Mouse (Mus musculus) spleen, postnatal 14 days (tissue): ENCODE results near the gene C1qtnf5.

Source experiments
- DNase-seq, 2 experiments: peaks; one replicate each; pipeline ENCODE4 v3.0.0; 2021 to 2022; ENCODE audit warnings: low spot score in 2 of 2

The C1qtnf5 gene

DNA sequence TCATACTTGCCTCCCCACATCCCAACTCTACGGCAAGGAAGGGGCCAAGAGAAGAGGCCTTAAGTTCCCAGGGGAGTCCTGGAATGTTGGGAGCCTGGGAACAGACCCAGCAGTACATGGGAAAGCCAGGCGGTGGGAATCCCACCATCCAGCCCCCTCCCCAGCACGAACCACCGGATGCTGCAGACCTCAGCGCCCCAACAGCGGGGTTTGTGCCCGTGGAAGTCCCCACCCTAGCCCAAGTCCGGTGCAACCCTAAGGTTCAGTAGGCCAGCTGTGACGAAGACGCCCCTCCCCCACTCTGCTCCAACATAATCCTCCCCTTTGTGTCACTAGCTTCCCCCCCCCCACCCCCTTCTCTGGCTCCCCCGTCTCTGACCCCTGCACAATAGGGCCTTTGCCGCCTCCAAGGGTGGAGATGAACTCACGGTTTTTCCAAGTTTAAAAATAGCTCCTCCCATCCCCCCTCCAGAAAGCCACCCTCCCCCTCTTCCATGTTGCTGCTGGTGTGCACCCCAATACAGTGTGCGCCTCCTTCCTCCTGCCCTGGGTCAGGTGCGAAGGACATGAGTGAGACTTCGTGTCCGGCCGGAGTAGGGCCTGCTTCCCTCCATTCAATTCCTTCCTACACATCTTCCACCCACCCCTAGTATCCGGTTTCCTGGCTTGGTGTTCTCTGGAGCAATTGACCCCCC lies 23.7 kb downstream of the C1qtnf5 start:
- DNase-seq, result no peak

DNA sequence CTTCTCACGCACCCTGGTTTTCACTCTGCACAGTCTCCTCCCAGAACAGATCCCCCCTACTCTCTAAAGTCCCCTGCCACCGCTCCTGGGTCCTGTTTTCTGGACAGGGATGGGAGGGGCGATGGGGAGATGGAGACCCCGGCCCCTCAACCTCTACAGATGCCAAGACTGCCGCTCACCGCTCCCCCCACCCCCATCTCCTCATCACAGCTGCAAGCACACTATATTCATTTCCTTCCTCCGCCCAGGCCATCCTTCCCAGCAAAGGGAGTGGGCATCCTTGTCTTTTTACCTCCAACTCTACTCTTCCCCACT lies 24.2 kb downstream of the C1qtnf5 start:
- DNase-seq, result no peak

DNA sequence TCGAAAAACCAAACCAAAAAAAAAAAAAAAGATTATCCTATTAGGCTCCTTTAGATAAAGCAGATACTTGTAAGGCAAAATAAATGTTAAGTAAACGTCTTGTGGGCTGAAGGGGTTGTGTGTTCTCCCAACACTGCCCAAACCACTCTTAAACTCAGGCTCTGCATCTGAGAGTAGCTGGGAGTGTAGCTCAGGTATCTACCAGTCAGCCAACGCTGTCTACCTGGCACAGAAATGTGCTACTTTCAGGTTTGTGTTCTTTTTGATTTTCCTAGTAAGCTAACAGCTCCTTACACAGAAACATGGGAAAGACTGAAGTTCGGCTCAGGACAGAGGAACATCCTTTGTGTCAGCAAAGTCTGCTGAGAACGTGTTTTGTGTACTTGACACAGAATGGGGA lies 25.2 kb downstream of the C1qtnf5 start:
- no peak for DNase-seq

DNA sequence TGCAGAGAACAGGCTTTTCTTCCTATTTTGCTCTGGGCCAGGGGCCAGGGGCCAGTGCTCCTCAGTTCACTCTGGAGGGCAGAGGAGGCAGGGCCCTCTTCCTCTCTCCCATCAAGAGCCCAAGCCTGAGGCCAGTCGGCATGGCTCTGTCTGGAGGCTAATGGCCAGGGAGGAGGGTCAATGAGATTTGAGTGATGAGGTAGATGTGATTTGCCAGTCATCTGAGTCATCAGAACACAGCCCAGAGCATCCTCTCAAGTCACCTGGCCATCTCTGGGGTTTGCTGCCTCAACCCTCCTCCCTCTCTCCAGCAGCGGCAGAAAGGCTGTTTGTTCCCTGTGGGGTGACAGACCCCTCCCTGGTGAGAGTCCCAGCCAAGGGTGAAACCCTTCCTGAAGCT lies 26.2 kb downstream of the C1qtnf5 start:
- DNase-seq, result no peak

DNA sequence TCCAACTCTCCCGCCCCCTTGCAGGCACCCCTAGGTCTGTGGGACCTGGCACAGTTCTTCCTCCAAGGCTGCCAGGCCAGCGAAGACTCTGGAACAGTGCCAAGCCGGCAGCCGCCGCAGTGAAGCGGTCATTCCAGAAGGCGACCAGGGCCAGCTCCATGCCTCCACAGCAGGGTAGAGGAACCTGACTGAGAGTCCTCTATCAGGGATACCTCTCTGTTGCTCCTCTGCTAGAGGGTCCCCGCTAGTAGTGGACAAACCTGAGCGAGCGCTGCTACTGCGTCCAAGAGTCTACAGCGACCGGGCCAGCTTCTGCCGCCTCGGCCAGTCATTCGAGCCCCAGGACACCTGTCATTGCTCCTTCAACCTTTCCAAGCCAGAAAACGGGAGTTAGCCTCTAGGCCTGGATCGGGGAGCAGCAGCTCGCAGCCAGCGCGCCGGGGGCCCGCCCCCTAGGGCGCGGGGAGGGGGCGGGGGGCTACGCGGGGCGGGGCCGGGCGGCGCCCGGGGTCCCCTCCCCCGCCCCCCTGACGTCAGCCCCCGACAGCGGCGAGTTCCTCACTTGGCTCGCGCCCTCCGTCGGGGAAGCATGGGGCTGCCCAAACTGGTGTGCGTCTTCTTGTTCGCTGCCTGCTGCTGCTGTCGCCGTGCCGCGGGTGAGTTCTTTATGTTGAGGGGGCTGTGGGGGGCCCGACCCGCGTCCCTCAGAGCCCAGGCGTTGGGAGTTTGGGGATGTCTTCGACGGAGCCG lies 27.2 kb downstream of the C1qtnf5 start, which contains the start of gene Mcam:
Gene Mcam, plus strand, starts transcription at position 369 of the 750 bp plus-strand sequence.
- no peak for DNase-seq

DNA sequence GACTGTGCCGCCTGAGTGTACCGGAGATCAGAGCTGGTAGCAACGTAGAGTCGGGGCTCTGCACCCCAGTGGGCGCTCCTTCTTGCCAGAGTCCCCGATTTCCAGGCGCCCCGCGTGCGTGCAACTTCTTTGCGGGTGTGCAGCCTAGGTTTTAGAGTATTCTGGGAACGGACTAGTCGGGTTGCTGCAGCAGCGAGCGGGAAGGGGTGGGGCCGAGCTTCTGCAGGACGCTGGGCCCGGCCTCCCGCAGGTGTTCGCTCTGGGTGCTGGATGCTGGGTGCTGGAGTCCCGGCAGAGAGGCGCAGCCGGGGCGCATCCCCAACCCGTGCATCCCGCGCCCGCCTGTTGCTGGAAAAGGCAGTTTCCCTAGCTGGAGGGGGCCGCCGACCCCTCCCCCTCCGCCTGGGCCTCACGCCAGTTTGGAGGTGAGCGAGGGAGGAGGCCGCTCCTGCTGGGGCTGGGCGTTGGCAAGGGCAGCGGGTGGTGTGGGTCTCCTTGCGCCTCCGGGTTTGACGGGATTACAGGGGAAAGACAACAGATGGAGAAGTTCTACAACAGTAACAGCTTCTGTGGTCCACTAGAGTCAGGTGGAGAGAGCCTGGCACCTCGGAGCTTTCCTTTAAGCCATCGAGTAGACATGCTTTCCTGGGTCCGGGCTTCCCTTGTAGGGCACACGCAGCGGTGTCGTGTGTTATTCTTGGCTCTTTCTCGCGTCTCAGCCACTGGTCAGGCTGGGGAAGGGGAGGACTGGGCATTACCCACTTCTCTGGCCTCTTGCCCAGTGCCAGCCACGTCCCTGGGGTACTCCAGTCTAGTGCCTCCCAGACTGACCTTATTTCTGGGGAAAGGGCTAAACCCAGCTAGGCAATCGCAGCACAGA lies 28.0 kb downstream of the C1qtnf5 start:
- DNase-seq, result no peak

DNA sequence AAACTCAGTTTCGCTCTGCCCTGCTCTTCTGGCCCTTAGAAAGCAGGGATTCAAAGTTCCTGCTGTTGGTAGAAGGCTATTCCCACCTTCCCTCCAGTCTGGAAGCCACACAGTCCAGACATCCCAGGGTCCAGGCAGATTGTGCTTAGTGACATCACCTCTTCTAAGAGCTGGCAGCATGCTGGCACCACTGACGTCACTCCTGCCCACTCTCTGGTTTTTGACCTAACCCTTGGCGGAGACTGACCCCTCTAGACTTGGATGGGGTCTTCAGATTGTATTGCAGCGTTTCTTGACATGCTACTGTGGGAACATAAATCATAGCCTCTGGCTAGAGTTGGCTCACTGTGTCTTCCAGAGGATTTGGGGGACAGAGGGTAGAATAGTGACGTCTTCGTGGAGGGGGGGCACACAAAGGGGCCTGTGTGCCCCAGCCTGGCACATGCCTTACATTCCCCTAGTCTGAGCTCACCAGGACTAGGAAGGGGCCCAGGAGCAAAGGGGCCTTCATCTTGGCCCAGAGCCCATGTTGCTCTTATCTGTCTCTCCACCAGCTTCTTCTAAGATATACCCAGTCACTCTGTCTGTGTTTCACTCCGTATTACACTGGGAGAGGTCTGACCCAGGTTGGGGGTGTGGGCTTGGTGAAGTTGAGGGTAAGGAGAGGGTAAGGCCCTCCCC lies 28.8 kb downstream of the C1qtnf5 start:
- DNase-seq, result no peak

DNA sequence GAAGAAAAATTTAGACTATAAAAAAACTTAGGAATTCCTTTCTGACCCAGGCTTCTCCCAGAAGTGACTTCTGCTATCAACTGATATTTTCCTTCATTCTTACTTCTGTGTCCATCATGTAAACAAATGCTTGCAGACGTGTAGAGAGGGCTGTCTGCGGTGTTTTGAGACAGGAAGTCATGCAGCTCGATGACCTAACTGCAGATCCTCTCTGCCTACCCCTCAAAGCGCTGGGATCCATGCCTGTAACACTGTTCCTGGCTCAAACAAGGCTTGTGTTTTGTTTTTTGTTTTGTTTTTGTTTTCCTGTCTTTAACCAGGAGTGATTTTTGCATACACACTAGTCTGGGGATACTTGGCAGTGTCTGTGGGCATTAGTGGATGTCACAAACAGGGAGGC lies 30.8 kb downstream of the C1qtnf5 start:
- DNase-seq, result no peak

DNA sequence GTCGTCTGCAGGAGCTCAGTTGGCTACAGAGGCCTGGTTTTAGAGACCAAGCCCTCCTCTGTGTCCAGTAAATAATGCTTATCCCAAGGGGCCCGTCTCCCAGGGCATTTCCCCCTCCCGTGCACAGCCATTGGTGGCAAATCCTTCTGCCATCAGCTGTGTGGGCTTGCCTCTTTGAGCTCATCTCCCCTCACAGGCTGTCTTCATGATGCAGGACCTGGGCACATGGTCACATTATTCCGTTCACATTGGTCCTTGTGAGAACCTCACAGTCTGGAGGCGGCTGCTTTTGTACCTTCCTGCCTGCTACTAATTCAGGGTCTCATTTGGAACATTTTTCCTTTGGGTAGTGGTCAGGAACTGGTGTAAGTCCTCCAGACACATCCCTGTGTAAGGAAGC lies 34.9 kb downstream of the C1qtnf5 start:
- no peak for DNase-seq

DNA sequence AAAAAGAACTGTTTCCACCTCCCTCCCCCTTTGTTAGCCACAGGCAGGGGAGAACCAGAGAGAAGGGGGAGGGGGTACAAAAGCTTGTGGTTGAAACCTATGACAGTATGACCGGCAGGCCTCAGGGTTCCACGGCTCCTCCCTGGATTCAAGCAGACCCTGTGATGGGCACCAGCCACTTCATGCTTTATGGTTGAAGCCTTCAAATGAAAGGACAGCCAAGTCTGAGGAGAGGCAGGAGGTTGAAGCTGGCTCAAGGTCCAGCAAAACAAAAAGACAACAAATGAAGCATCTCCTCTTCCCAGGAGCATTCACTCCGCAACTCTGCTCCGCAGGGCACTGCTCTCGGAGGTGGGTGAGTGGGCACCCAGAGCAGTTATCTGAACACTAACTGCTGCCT lies 36.4 kb downstream of the C1qtnf5 start:
- no peak for DNase-seq

DNA sequence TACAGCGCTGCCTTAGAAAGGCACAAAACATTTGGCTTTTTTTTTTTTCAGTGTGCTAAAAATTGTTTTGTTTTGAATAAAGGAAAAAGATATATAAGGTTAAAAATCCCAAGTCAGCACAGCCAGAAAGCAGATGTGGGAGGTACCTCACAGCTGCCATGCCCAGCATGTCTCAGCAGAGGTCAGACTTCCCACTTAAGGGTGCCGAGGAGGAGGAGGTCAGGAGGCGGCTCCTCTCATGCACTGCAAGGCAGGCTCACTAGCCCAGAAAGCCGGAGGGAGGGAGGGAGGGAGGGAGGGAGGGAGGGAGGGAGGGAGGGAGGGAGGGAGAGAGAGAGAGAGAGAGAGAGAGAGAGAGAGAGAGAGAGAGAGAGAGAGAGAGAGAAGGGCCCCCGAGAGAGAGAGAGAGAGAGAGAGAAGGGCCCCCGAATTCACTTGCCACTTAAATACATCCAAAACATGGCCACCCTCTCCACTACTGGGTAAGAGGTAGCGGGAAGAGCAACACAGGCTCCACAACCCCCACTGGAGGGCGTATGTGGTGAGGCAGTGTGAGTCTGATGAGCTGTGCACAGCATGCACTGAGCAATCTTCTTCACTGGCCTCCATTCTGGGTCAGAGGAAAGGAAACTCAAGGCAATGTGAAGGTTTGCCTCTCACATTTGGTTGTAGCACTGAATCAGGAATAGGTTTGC lies 37.1 kb downstream of the C1qtnf5 start:
- DNase-seq, result no peak

DNA sequence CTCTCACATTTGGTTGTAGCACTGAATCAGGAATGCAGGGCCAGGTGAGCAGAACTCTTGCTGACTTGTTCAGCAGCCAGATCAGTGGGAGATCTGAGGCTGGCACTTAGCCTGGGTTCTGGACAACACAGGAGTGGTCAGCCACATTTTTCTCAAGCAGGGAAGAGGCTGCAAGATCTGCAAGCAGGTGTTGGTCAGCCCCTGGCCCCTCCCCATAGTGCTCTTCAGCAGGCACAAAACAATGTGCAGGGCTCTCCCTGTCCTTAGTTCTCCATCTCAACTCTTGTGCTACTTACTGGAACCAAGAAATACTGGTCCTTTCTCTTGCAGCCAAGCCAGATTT lies 37.6 kb downstream of the C1qtnf5 start:
- DNase-seq, result no peak

DNA sequence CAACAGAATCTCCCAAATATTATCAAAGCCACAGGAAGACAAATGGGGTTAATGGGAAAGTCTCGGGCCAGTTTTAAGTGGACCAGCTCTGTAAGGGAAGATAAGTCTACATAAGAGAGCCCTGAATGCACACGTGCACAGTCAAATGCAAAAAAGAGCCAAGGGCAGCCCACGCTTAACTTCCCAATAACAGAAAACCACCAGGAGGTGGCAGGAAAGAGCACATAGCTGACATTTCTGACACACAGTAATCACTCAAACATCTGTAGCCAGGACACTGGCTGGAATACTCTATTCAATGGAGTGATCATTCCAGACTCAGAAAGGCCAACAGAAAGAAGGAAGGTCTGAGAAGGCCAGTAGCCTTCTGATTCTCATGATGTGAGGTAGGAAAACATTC lies 40.2 kb downstream of the C1qtnf5 start:
- DNase-seq, result no peak
